Mouse (Mus musculus) brain, embryonic 14.5 days (tissue): ENCODE results near the gene Prph2.

ENCODE experiments used
- CTCF ChIP-seq: fragments of 200-500 bp; IDR thresholded peaks from 2 replicates; pipeline ENCODE4 v1.5.1; 2012; ENCODE audit warnings: inconsistent platforms, mild to moderate bottlenecking, moderate library complexity, borderline replicate concordance; ENCODE audit not compliant: insufficient read depth, insufficient read length; ENCODE audit errors: extremely low read depth
- POLR2A ChIP-seq: fragments of 200-500 bp; IDR thresholded peaks from 2 replicates; pipeline ENCODE4 v1.6.1; 2012; ENCODE audit warnings: mild to moderate bottlenecking, inconsistent platforms, borderline replicate concordance; ENCODE audit not compliant: poor library complexity, insufficient read depth, insufficient read length, severe bottlenecking; ENCODE audit errors: extremely low read depth

- TF ChIP-seq CTCF, result no peak
- no peak for TF ChIP-seq POLR2A
Measured at GRCm38 (mm10) chr17:46885218-46885909, 24.9 kb upstream of the Prph2 start.
